Mouse (Mus musculus) layer of hippocampus, adult 2 months (tissue): Measurements from ENCODE around the gene Wdr20. TPM values are rescaled to one million over a fixed set of nuclear protein-coding genes. Genes with fewer than 3 reads are reported as not detected.

ENCODE experiments used
- DNase-seq, 2 experiments: peaks; one replicate each; pipeline ENCODE4 v3.0.0; 2022; ENCODE audit warnings: low spot score in 2 of 2
- H3K27ac ChIP-seq: fragments of 200-600 bp; 2 replicates; pipeline ENCODE4 v1.8.1; 2022
- H3K4me3 ChIP-seq: fragments of 200-600 bp; 2 replicates; pipeline ENCODE4 v1.8.1; 2022; ENCODE audit warnings: mild to moderate bottlenecking
- CTCF ChIP-seq: fragments of 200-600 bp; conservative IDR thresholded peaks from 2 replicates; pipeline ENCODE4 v1.8.1; 2022; ENCODE audit warnings: antibody characterized with exemption, mild to moderate bottlenecking, moderate library complexity
- total RNA-seq, 2 experiments: library from RNA; stranded (reverse); gene quantifications; 2 replicates each; pipeline ENCODE4 v1.2.3; 2021

Gene Wdr20
- total RNA-seq, 2 experiments from 2014 or later = 43.5 to 49.9 TPM

- no peak for DNase-seq
- Histone ChIP-seq H3K4me3 (no peak overlapping the region), H3K27ac (peak overlapping the region; percentile 39; the same call in 1 of the 2 replicates)
- TF ChIP-seq CTCF = no peak
Measured at GRCm38 (mm10) chr12:110797202-110797601, 59.5 kb downstream of the Wdr20 start.

GRCm38 (mm10) chr12:110797842-110798431, 60.2 kb downstream of the Wdr20 start:
- DNase-seq = no peak
- H3K4me3 ChIP-seq = no peak overlapping the region
- TF ChIP-seq CTCF = no peak
- peak overlapping the region; percentile 39; the same call in 1 of the 2 replicates for H3K27ac ChIP-seq

- TF ChIP-seq CTCF = no peak
- Histone ChIP-seq H3K27ac (peak overlapping the region; percentile 11), H3K4me3 (no peak overlapping the region)
- no peak for DNase-seq
Measured at GRCm38 (mm10) chr12:110799226-110799625, 61.5 kb downstream of the Wdr20 start.

- Histone ChIP-seq H3K27ac (peak overlapping the region; percentile 47; the same call in 1 of the 2 replicates), H3K4me3 (no peak overlapping the region)
- no peak for TF ChIP-seq CTCF
- no peak for DNase-seq
Measured at GRCm38 (mm10) chr12:110801876-110802464, 64.2 kb downstream of the Wdr20 start.

GRCm38 (mm10) chr12:110802674-110803297, 65.0 kb downstream of the Wdr20 start:
- H3K4me3 ChIP-seq = no peak overlapping the region
- H3K27ac ChIP-seq = peak overlapping the region; percentile 47
- DNase-seq = no peak
- no peak for TF ChIP-seq CTCF

GRCm38 (mm10) chr12:110804261-110804660, 66.5 kb downstream of the Wdr20 start:
- no peak; the same call in 1 of the 2 replicates for TF ChIP-seq CTCF
- peak overlapping the region; percentile 48; the same call in 1 of the 2 replicates for H3K27ac ChIP-seq
- DNase-seq = no peak
- no peak overlapping the region for H3K4me3 ChIP-seq

GRCm38 (mm10) chr12:110806301-110806970, 68.7 kb downstream of the Wdr20 start:
- Histone ChIP-seq H3K4me3 (no peak overlapping the region), H3K27ac (peak overlapping the region; percentile 24; the same call in 1 of the 2 replicates)
- TF ChIP-seq CTCF = peak; percentile 65
- peak in 1 of 2 experiments; percentile 57 for DNase-seq

GRCm38 (mm10) chr12:110808430-110808829, 70.7 kb downstream of the Wdr20 start:
- TF ChIP-seq CTCF = no peak
- Histone ChIP-seq H3K4me3 (no peak overlapping the region), H3K27ac (no peak overlapping the region)
- no peak for DNase-seq

- DNase-seq = no peak
- no peak overlapping the region for H3K27ac ChIP-seq
- TF ChIP-seq CTCF = no peak
- no peak overlapping the region for H3K4me3 ChIP-seq
Measured at GRCm38 (mm10) chr12:110808848-110809247, 71.1 kb downstream of the Wdr20 start.

- no peak overlapping the region for H3K27ac ChIP-seq
- DNase-seq = no peak
- no peak for TF ChIP-seq CTCF
- H3K4me3 ChIP-seq = no peak overlapping the region
Measured at GRCm38 (mm10) chr12:110813132-110813531, 75.4 kb downstream of the Wdr20 start.

- Histone ChIP-seq H3K4me3 (no peak overlapping the region), H3K27ac (no peak overlapping the region)
- DNase-seq = no peak
- no peak for TF ChIP-seq CTCF
Measured at GRCm38 (mm10) chr12:110813624-110814023, 75.9 kb downstream of the Wdr20 start.

- Histone ChIP-seq H3K4me3 (no peak overlapping the region), H3K27ac (no peak overlapping the region)
- no peak for TF ChIP-seq CTCF
- DNase-seq = no peak
Measured at GRCm38 (mm10) chr12:110814924-110815323, 77.2 kb downstream of the Wdr20 start.

- H3K4me3 ChIP-seq = no peak overlapping the region
- no peak for DNase-seq
- no peak overlapping the region for H3K27ac ChIP-seq
- no peak for TF ChIP-seq CTCF
Measured at GRCm38 (mm10) chr12:110816833-110817232, 79.1 kb downstream of the Wdr20 start.

GRCm38 (mm10) chr12:110819367-110819766, 81.6 kb downstream of the Wdr20 start:
- no peak for TF ChIP-seq CTCF
- H3K4me3 ChIP-seq = no peak overlapping the region
- DNase-seq = no peak
- H3K27ac ChIP-seq = no peak overlapping the region
